Mouse (Mus musculus) left cerebral cortex, adult 8-10 months (tissue): ENCODE results near the gene Qrfpr. TPM values are rescaled to one million over a fixed set of nuclear protein-coding genes. Genes with fewer than 3 reads are reported as not detected.

ENCODE experiments used
- DNase-seq, 2 experiments: peaks; one replicate each; pipeline ENCODE4 v3.0.0; 2022; ENCODE audit warnings: low spot score in 2 of 2
- total RNA-seq, 4 experiments: library from RNA; stranded (reverse); gene quantifications; 2 replicates each; pipeline ENCODE4 v1.2.4; 2022

The Qrfpr gene
- 1 to 10 TPM; 2.4 to 4.9 (median 4.0) TPM for total RNA-seq

GRCm38 (mm10) chr3:36221743-36222682 lies at the start of gene Qrfpr:
Qrfpr (minus strand) TSS chr3:36222313.
- peak; percentile 19 to 27 for DNase-seq

- DNase-seq = no peak
Measured at GRCm38 (mm10) chr3:36263873-36264272, 41.8 kb upstream of the Qrfpr start.

- no peak for DNase-seq
Measured at GRCm38 (mm10) chr3:36263265-36263664, 41.2 kb upstream of the Qrfpr start.

GRCm38 (mm10) chr3:36250585-36250984 lies 28.5 kb upstream of the Qrfpr start:
- peak in 1 of 2 experiments; percentile 36 for DNase-seq

- DNase-seq = no peak
Measured at GRCm38 (mm10) chr3:36248446-36248845, 26.3 kb upstream of the Qrfpr start.

- DNase-seq = no peak
Measured at GRCm38 (mm10) chr3:36229941-36230340, 7.8 kb upstream of the Qrfpr start.

- DNase-seq = no peak
Measured at GRCm38 (mm10) chr3:36227246-36227645, 5.1 kb upstream of the Qrfpr start.

- no peak for DNase-seq
Measured at GRCm38 (mm10) chr3:36223361-36223760, 1.2 kb upstream of the Qrfpr start.

GRCm38 (mm10) chr3:36212758-36213157 lies 9.4 kb downstream of the Qrfpr start:
- no peak for DNase-seq

- DNase-seq = no peak
Measured at GRCm38 (mm10) chr3:36210939-36211338, 11.2 kb downstream of the Qrfpr start.

- peak in 1 of 2 experiments; percentile 36 for DNase-seq
Measured at GRCm38 (mm10) chr3:36209776-36210555, 12.1 kb downstream of the Qrfpr start.

GRCm38 (mm10) chr3:36207520-36208264 lies 14.4 kb downstream of the Qrfpr start:
- no peak for DNase-seq

GRCm38 (mm10) chr3:36202932-36203331 lies 19.2 kb downstream of the Qrfpr start:
- peak in 1 of 2 experiments; percentile 49 for DNase-seq

GRCm38 (mm10) chr3:36201098-36201497 lies 21.0 kb downstream of the Qrfpr start:
- DNase-seq = no peak

GRCm38 (mm10) chr3:36189243-36189642 lies 32.9 kb downstream of the Qrfpr start:
- no peak for DNase-seq

GRCm38 (mm10) chr3:36186510-36186909 lies 35.6 kb downstream of the Qrfpr start:
- DNase-seq = no peak

GRCm38 (mm10) chr3:36181519-36181918 lies 40.6 kb downstream of the Qrfpr start:
- DNase-seq = no peak

- no peak for DNase-seq
Measured at GRCm38 (mm10) chr3:36173761-36174160, 48.4 kb downstream of the Qrfpr start.

GRCm38 (mm10) chr3:36171348-36171747 lies 50.8 kb downstream of the Qrfpr start:
- no peak for DNase-seq

- DNase-seq = no peak
Measured at GRCm38 (mm10) chr3:36170670-36171210, 51.4 kb downstream of the Qrfpr start.

- DNase-seq = no peak
Measured at GRCm38 (mm10) chr3:36155268-36155667, 66.8 kb downstream of the Qrfpr start.
